22 mouse cellular contexts compared by ENCODE assay signal in genomic region chr9:37044165-37044564, GRCm38 (mm10).
A peak's percentile ranks its signal among the peaks of the same experiment; 100 is the strongest.
DNase-seq lines count a peak whose midpoint lies in the region; ATAC-seq and TF ChIP-seq lines count a peak whose summit lies in the region.
"Had no signal": no experiment of that assay in that cellular context is flagged by ENCODE, and none has a peak within 500 bp of the region (broad histone marks: within the 10 kb centered on the region; RNA-seq: fewer than 3 reads in every experiment).

No protein-coding gene starts in this region.

- intact Hi-C loops in left cerebral cortex, adult 2 months (cut with DNase I): no loop called here
- intact Hi-C loops in left cerebral cortex, postnatal 4 days (cut with DNase I): no loop called here

- TF ChIP-seq CTCF in left cerebral cortex, adult 2 months (IDR thresholded peaks at IDR 0.05): no peak
- TF ChIP-seq CTCF in midbrain, postnatal 0 days (IDR thresholded peaks at IDR 0.05): no peak

- WGBS in midbrain, postnatal 0 days: 83% methylated on average over 1 of the region's 1 CpGs
- 76% methylated on average over 1 of the region's 1 CpGs for WGBS in midbrain, embryonic 15.5 days

- H3K9me3 ChIP-seq in midbrain, postnatal 0 days (ENCODE audit: low read length): no peaks in the 10 kb centered on the region
- no peaks in the 10 kb centered on the region for H3K9me3 ChIP-seq in midbrain, embryonic 15.5 days
- H3K9me3 ChIP-seq: embryonic facial prominence, embryonic 13.5 days; embryonic facial prominence, embryonic 15.5 days; forebrain, embryonic 13.5 days; forebrain, embryonic 15.5 days had no signal

- H3K27ac ChIP-seq in left cerebral cortex, adult 2 months: peak overlapping the region; percentile 33; the same call in 1 of the 2 replicates
- 0 out of 2 replicates have a peak overlapping the region, but pooled peaks have one; percentile 27 for H3K27ac ChIP-seq in midbrain, postnatal 0 days (ENCODE audit: low read depth, low read length)
- no peak overlapping the region for H3K27ac ChIP-seq in midbrain, embryonic 15.5 days
- H3K27ac ChIP-seq: embryonic facial prominence, embryonic 13.5 days; embryonic facial prominence, embryonic 15.5 days; forebrain, embryonic 13.5 days; forebrain, embryonic 15.5 days had no signal

- no peak for ATAC-seq in midbrain, postnatal 0 days (ENCODE audit: low FRiP score)
- no peak for ATAC-seq in midbrain, embryonic 15.5 days (replicated peaks)
- ATAC-seq: forebrain, embryonic 13.5 days; forebrain, embryonic 15.5 days had no signal

- H3K4me3 ChIP-seq in left cerebral cortex, adult 2 months: no peak overlapping the region
- no peak overlapping the region for H3K4me3 ChIP-seq in midbrain, postnatal 0 days (ENCODE audit: low read depth, low read length)
- H3K4me3 ChIP-seq in midbrain, embryonic 15.5 days: no peak overlapping the region
- H3K4me3 ChIP-seq: embryonic facial prominence, embryonic 13.5 days; embryonic facial prominence, embryonic 15.5 days; erythroblast, embryonic 14.5 days; forebrain, embryonic 13.5 days; forebrain, embryonic 15.5 days had no signal

- H3K4me1 ChIP-seq in midbrain, postnatal 0 days (ENCODE audit: insufficient read depth, low read length): no peaks in the 10 kb centered on the region
- peaks cover 9% of the 10 kb centered on the region for H3K4me1 ChIP-seq in midbrain, embryonic 15.5 days

- H3K27me3 ChIP-seq in midbrain, postnatal 0 days (ENCODE audit: insufficient read depth, low read length): no peaks in the 10 kb centered on the region
- H3K27me3 ChIP-seq in midbrain, embryonic 15.5 days (replicated peaks): no peaks in the 10 kb centered on the region
- H3K27me3 ChIP-seq: embryonic facial prominence, embryonic 13.5 days; embryonic facial prominence, embryonic 15.5 days; forebrain, embryonic 13.5 days; forebrain, embryonic 15.5 days had no signal

- H3K9ac ChIP-seq in midbrain, postnatal 0 days (replicated peaks; ENCODE audit: low read length, poor library complexity, severe bottlenecking): no peak overlapping the region
- H3K9ac ChIP-seq in midbrain, embryonic 15.5 days: no peak overlapping the region
- H3K9ac ChIP-seq: embryonic facial prominence, embryonic 13.5 days; embryonic facial prominence, embryonic 15.5 days; forebrain, embryonic 13.5 days; forebrain, embryonic 15.5 days had no signal

- H3K36me3 ChIP-seq in midbrain, postnatal 0 days (ENCODE audit: insufficient read depth, low read length): no peaks in the 10 kb centered on the region
- H3K36me3 ChIP-seq in midbrain, embryonic 15.5 days (replicated peaks): no peaks in the 10 kb centered on the region
- H3K36me3 ChIP-seq: embryonic facial prominence, embryonic 13.5 days; embryonic facial prominence, embryonic 15.5 days; forebrain, embryonic 15.5 days had no signal

- no peak overlapping the region for H3K4me2 ChIP-seq in midbrain, postnatal 0 days (ENCODE audit: low read depth, low read length, poor library complexity, severe bottlenecking)
- H3K4me2 ChIP-seq in midbrain, embryonic 15.5 days: no peak overlapping the region
- H3K4me2 ChIP-seq: embryonic facial prominence, embryonic 13.5 days; embryonic facial prominence, embryonic 15.5 days; forebrain, embryonic 13.5 days; forebrain, embryonic 15.5 days had no signal

- no peak for DNase-seq in left cerebral cortex, adult 2 months (ENCODE audit: extremely low spot score in 1 of 2, low spot score in 2 of 2)
- no peak for DNase-seq in left cerebral cortex, postnatal 4 days
- DNase-seq in midbrain, postnatal 0 days (ENCODE audit: low spot score): no peak
- DNase-seq in fat pad, adult 2 months (ENCODE audit: extremely low read depth, low read depth, low spot score): peak; percentile 77
- peak; percentile 85 for DNase-seq in gonadal fat pad, adult 2 months (ENCODE audit: low read depth)
- no peak for DNase-seq in ovary, postnatal 10 days (ENCODE audit: low spot score)
- DNase-seq: adrenal gland, adult 2 months; adrenal gland, postnatal 10 days; adrenal gland, postnatal 25 days; cerebellum, adult 11 months; cerebellum, adult 18-20 months; cerebellum, adult 8-10 months; cerebellum, adult 9-11 months; cerebellum, postnatal 14 days; cerebellum, postnatal 36 days; embryo, embryonic 11 days had no signal

Comparison
In these comparisons a context has a peak if more than half of its experiments do, and no peak if none do; other contexts are left out.
1. DNase-seq: peak in fat pad, adult 2 months (single experiment) and gonadal fat pad, adult 2 months (single experiment); none in left cerebral cortex, adult 2 months (0 of 2), left cerebral cortex, postnatal 4 days (single experiment), midbrain, postnatal 0 days (single experiment) and ovary, postnatal 10 days (single experiment).